ENCODE assay signal across 9 mouse cellular contexts in the genomic region with DNA sequence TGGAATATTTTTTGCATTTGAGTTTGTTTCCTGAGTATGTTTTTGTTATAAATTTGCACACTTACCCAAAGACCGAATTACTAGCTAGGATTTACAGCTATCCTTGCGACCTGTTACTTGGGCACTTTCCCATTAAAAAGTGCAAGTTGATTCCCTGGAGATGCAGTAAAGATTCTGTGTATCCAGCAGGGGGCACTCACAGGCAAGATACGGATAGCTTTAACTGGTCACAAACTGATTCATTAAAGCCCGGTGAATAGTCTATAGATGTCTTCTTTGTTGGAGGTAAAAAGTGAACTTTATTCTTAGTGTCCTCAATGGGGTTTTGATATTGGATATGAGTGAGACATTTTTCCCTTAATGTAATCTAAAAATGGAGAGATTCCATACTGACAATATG. TPM values are rescaled to one million over a fixed set of nuclear protein-coding genes. Genes with fewer than 3 reads are reported as not detected.
DNase-seq lines count a peak whose midpoint lies in the region; ATAC-seq lines count a peak whose summit lies in the region.
"Had no signal": no experiment of that assay in that cellular context is flagged by ENCODE, and none has a peak within 500 bp of the region (broad histone marks: within the 10 kb centered on the region; RNA-seq: fewer than 3 reads in every experiment).

No protein-coding gene starts in this region.

- peak; percentile 42; the same call in 1 of the 2 replicates for ATAC-seq in forebrain, embryonic 11.5 days (replicated peaks; ENCODE audit: low FRiP score)
- no peak for ATAC-seq in forebrain, embryonic 12.5 days (ENCODE audit: low FRiP score)
- ATAC-seq in limb, embryonic 11.5 days (ENCODE audit: insufficient number of reproducible peaks, low FRiP score, low TSS enrichment, low read depth): no peak

- no peaks in the 10 kb centered on the region for H3K4me1 ChIP-seq in forebrain, embryonic 11.5 days (replicated peaks; ENCODE audit: control insufficient read depth, insufficient read depth, low read length)
- no peaks in the 10 kb centered on the region for H3K4me1 ChIP-seq in forebrain, embryonic 12.5 days
- H3K4me1 ChIP-seq in limb, embryonic 11.5 days (ENCODE audit: control insufficient read depth, insufficient read depth, low read length): no peaks in the 10 kb centered on the region

- DNase-seq in forebrain, embryonic 11.5 days (ENCODE audit: low spot score): peak; percentile 78
- peak; percentile 83 for DNase-seq in 416B (ENCODE audit: low read depth)
- DNase-seq in adrenal gland, postnatal 10 days: peak; percentile 84
- peak; percentile 71 for DNase-seq in embryo, embryonic 9.5 days (ENCODE audit: extremely low spot score)
- peak; percentile 74 for DNase-seq in induced T-regulatory cell, adult 2 months (ENCODE audit: low read depth)
- DNase-seq in limb, embryonic 11.5 days (ENCODE audit: low spot score): peak; percentile 86
- peak; percentile 78 for DNase-seq in retina, postnatal 1 day

- no peaks in the 10 kb centered on the region for H3K36me3 ChIP-seq in forebrain, embryonic 11.5 days (ENCODE audit: control insufficient read depth, insufficient read depth, low read length)
- no peaks in the 10 kb centered on the region for H3K36me3 ChIP-seq in forebrain, embryonic 12.5 days (replicated peaks)
- no peaks in the 10 kb centered on the region for H3K36me3 ChIP-seq in limb, embryonic 11.5 days (ENCODE audit: control insufficient read depth, insufficient read depth, low read length)

- H3K9ac ChIP-seq in forebrain, embryonic 11.5 days (ENCODE audit: low read length): no peak overlapping the region
- no peak overlapping the region for H3K9ac ChIP-seq in forebrain, embryonic 12.5 days
- no peak overlapping the region for H3K9ac ChIP-seq in limb, embryonic 11.5 days (ENCODE audit: low read length)

- 14% methylated on average over 4 of the region's 4 CpGs for WGBS in forebrain, embryonic 11.5 days
- WGBS in forebrain, embryonic 12.5 days: 5% methylated on average over 4 of the region's 4 CpGs
- 6% methylated on average over 4 of the region's 4 CpGs for WGBS in limb, embryonic 11.5 days

- H3K27me3 ChIP-seq in forebrain, embryonic 11.5 days (ENCODE audit: control insufficient read depth, insufficient read depth, low read length): no peaks in the 10 kb centered on the region
- H3K27me3 ChIP-seq in forebrain, embryonic 12.5 days: peaks cover 4% of the 10 kb centered on the region; the same call in 1 of the 2 replicates
- no peaks in the 10 kb centered on the region for H3K27me3 ChIP-seq in limb, embryonic 11.5 days (ENCODE audit: control insufficient read depth, insufficient read depth, low read length)

- H3K4me2 ChIP-seq in forebrain, embryonic 11.5 days (ENCODE audit: low read depth, low read length, severe bottlenecking): no peak overlapping the region
- H3K4me2 ChIP-seq in forebrain, embryonic 12.5 days: no peak overlapping the region
- no peak overlapping the region for H3K4me2 ChIP-seq in limb, embryonic 11.5 days (ENCODE audit: low read depth, severe bottlenecking)

- H3K4me3 ChIP-seq in forebrain, embryonic 11.5 days (ENCODE audit: low read depth, low read length): no peak overlapping the region
- H3K4me3 ChIP-seq in forebrain, embryonic 12.5 days (replicated peaks): no peak overlapping the region
- H3K4me3 ChIP-seq in limb, embryonic 11.5 days (ENCODE audit: low read depth, low read length): no peak overlapping the region

- no peaks in the 10 kb centered on the region for H3K9me3 ChIP-seq in forebrain, embryonic 11.5 days (ENCODE audit: control insufficient read depth, low read length)
- H3K9me3 ChIP-seq in forebrain, embryonic 12.5 days: no peaks in the 10 kb centered on the region
- no peaks in the 10 kb centered on the region for H3K9me3 ChIP-seq in limb, embryonic 11.5 days (ENCODE audit: control insufficient read depth, low read length)

- H3K27ac ChIP-seq in forebrain, embryonic 11.5 days (ENCODE audit: low read depth, low read length): no peak overlapping the region
- no peak overlapping the region for H3K27ac ChIP-seq in forebrain, embryonic 12.5 days
- no peak overlapping the region for H3K27ac ChIP-seq in limb, embryonic 11.5 days (replicated peaks; ENCODE audit: low read depth, low read length)

RNA-seq across cellular contexts. Expression of a gene that starts 32.7 kb away (rescaled TPM):
- 11.0 and 12.6 TPM in 2 replicates for polyA plus RNA-seq in forebrain, embryonic 11.5 days (2014; fragmentation: Nextera tagmentation; extraction: Ambion mirVana)
- polyA plus RNA-seq in forebrain, embryonic 12.5 days (2016; fragmentation: Nextera tagmentation; extraction: Ambion mirVana): 8.5 and 11.0 TPM in 2 replicates
- 10 to 100 TPM in 1 of 2 experiments, 1 to 10 TPM in 1; 7.1 to 12.8 TPM for total RNA-seq in adrenal gland, postnatal 10 days (2021)
- 58.5 and 66.4 TPM in 2 replicates for polyA plus RNA-seq in limb, embryonic 11.5 days (2014; fragmentation: Nextera tagmentation; extraction: Ambion mirVana)
- total RNA-seq: neutrophil, adult 5-6 weeks had no signal
